In genomic region chr10:60361615-60362309, GRCm38 (mm10) we compare ENCODE assay signal across 16 mouse cellular contexts. TPM values are rescaled to one million over a fixed set of nuclear protein-coding genes. Genes with fewer than 3 reads are reported as not detected.
DNase-seq lines count a peak whose midpoint lies in the region; ATAC-seq lines count a peak whose summit lies in the region.
"Had no signal": no experiment of that assay in that cellular context is flagged by ENCODE, and none has a peak within 500 bp of the region (broad histone marks: within the 10 kb centered on the region; RNA-seq: fewer than 3 reads in every experiment).

No protein-coding gene starts in this region.

- ATAC-seq in hindbrain, embryonic 16.5 days = 0 out of 2 replicates have a peak, but pooled peaks have one; percentile 38
- ATAC-seq in hindbrain, embryonic 14.5 days (ENCODE audit: low FRiP score) = no peak
- ATAC-seq in neural tube, embryonic 13.5 days (ENCODE audit: low read depth) = no peak
- no peak for ATAC-seq in limb, embryonic 12.5 days (ENCODE audit: insufficient number of reproducible peaks, insufficient read depth, low FRiP score, low TSS enrichment, low read depth)
- no peak for ATAC-seq in stomach, embryonic 16.5 days (ENCODE audit: insufficient read depth, low FRiP score)
- ATAC-seq: forebrain, embryonic 13.5 days had no signal

- H3K9me3 ChIP-seq in hindbrain, embryonic 16.5 days (ENCODE audit: control insufficient read depth, low read length) = no peaks in the 10 kb centered on the region
- H3K9me3 ChIP-seq in hindbrain, embryonic 14.5 days (ENCODE audit: control insufficient read depth, low read length) = no peaks in the 10 kb centered on the region
- H3K9me3 ChIP-seq in neural tube, embryonic 13.5 days = no peaks in the 10 kb centered on the region
- no peaks in the 10 kb centered on the region for H3K9me3 ChIP-seq in limb, embryonic 12.5 days
- H3K9me3 ChIP-seq in stomach, embryonic 16.5 days (replicated peaks; ENCODE audit: control insufficient read depth, low read length) = no peaks in the 10 kb centered on the region
- H3K9me3 ChIP-seq: forebrain, embryonic 13.5 days had no signal

- 49% methylated on average over 12 of the region's 12 CpGs for WGBS in hindbrain, embryonic 16.5 days
- WGBS in hindbrain, embryonic 14.5 days = 59% methylated on average over 12 of the region's 12 CpGs
- 36% methylated on average over 12 of the region's 12 CpGs for WGBS in neural tube, embryonic 13.5 days
- 29% methylated on average over 12 of the region's 12 CpGs for WGBS in limb, embryonic 12.5 days
- 46% methylated on average over 12 of the region's 12 CpGs for WGBS in stomach, embryonic 16.5 days

- no peaks in the 10 kb centered on the region for H3K27me3 ChIP-seq in hindbrain, embryonic 16.5 days (replicated peaks; ENCODE audit: control insufficient read depth, insufficient read depth, low read length)
- no peaks in the 10 kb centered on the region for H3K27me3 ChIP-seq in hindbrain, embryonic 14.5 days (ENCODE audit: control insufficient read depth, insufficient read depth, low read length)
- no peaks in the 10 kb centered on the region for H3K27me3 ChIP-seq in neural tube, embryonic 13.5 days
- H3K27me3 ChIP-seq in limb, embryonic 12.5 days = no peaks in the 10 kb centered on the region
- no peaks in the 10 kb centered on the region for H3K27me3 ChIP-seq in stomach, embryonic 16.5 days (ENCODE audit: control insufficient read depth, insufficient read depth, low read length)
- H3K27me3 ChIP-seq: forebrain, embryonic 13.5 days had no signal

- 0 out of 2 replicates have a peak overlapping the region, but pooled peaks have one; percentile 23 for H3K27ac ChIP-seq in hindbrain, embryonic 16.5 days (ENCODE audit: low read depth, low read length)
- no peak overlapping the region; the same call in 1 of the 2 replicates for H3K27ac ChIP-seq in hindbrain, embryonic 14.5 days
- peak overlapping the region; percentile 54; the same call in 1 of the 2 replicates for H3K27ac ChIP-seq in neural tube, embryonic 13.5 days (replicated peaks)
- peak overlapping the region; percentile 72; the same call in 1 of the 2 replicates for H3K27ac ChIP-seq in limb, embryonic 12.5 days
- H3K27ac ChIP-seq in stomach, embryonic 16.5 days (ENCODE audit: low read length) = peak overlapping the region; percentile 40
- H3K27ac ChIP-seq: forebrain, embryonic 13.5 days; left cerebral cortex, adult 2 months had no signal

- no peak overlapping the region for H3K4me2 ChIP-seq in hindbrain, embryonic 16.5 days (ENCODE audit: low read length)
- H3K4me2 ChIP-seq in hindbrain, embryonic 14.5 days (replicated peaks) = no peak overlapping the region
- H3K4me2 ChIP-seq in neural tube, embryonic 13.5 days = no peak overlapping the region
- H3K4me2 ChIP-seq in limb, embryonic 12.5 days = no peak overlapping the region
- H3K4me2 ChIP-seq in stomach, embryonic 16.5 days (ENCODE audit: low read depth, low read length) = no peak overlapping the region
- H3K4me2 ChIP-seq: forebrain, embryonic 13.5 days had no signal

- no peak for DNase-seq in hindbrain, embryonic 14.5 days (ENCODE audit: low spot score)
- DNase-seq in neural tube, embryonic 10.5 days (ENCODE audit: extremely low spot score, low spot score) = no peak
- no peak for DNase-seq in adipocyte (ENCODE audit: low spot score)
- DNase-seq: adrenal gland, postnatal 14 days; gastrocnemius, postnatal 14 days; heart, postnatal 10 days; kidney, postnatal 25 days; right cerebral cortex, postnatal 14 days had no signal

- H3K4me3 ChIP-seq in hindbrain, embryonic 16.5 days (ENCODE audit: low read length) = no peak overlapping the region
- H3K4me3 ChIP-seq in hindbrain, embryonic 14.5 days (replicated peaks; ENCODE audit: low read length) = no peak overlapping the region
- H3K4me3 ChIP-seq in neural tube, embryonic 13.5 days = no peak overlapping the region
- H3K4me3 ChIP-seq in limb, embryonic 12.5 days (replicated peaks) = no peak overlapping the region
- H3K4me3 ChIP-seq in stomach, embryonic 16.5 days (replicated peaks; ENCODE audit: low read length) = no peak overlapping the region
- H3K4me3 ChIP-seq: forebrain, embryonic 13.5 days; left cerebral cortex, adult 2 months had no signal

- H3K4me1 ChIP-seq in hindbrain, embryonic 16.5 days (ENCODE audit: control insufficient read depth, insufficient read depth, low read depth, low read length) = peaks cover 10% of the 10 kb centered on the region; the same call in 1 of the 2 replicates
- H3K4me1 ChIP-seq in hindbrain, embryonic 14.5 days (replicated peaks; ENCODE audit: control insufficient read depth, insufficient read depth, low read length) = no peaks in the 10 kb centered on the region
- peaks cover 44% of the 10 kb centered on the region for H3K4me1 ChIP-seq in neural tube, embryonic 13.5 days (replicated peaks)
- H3K4me1 ChIP-seq in limb, embryonic 12.5 days (replicated peaks) = peaks cover 45% of the 10 kb centered on the region
- H3K4me1 ChIP-seq in stomach, embryonic 16.5 days (ENCODE audit: control insufficient read depth, insufficient read depth, low read length) = peaks cover 15% of the 10 kb centered on the region

- no peaks in the 10 kb centered on the region for H3K36me3 ChIP-seq in hindbrain, embryonic 16.5 days (ENCODE audit: control insufficient read depth, insufficient read depth, low read length)
- H3K36me3 ChIP-seq in hindbrain, embryonic 14.5 days (replicated peaks; ENCODE audit: control insufficient read depth, insufficient read depth) = no peaks in the 10 kb centered on the region
- no peaks in the 10 kb centered on the region for H3K36me3 ChIP-seq in neural tube, embryonic 13.5 days
- H3K36me3 ChIP-seq in limb, embryonic 12.5 days = no peaks in the 10 kb centered on the region
- H3K36me3 ChIP-seq in stomach, embryonic 16.5 days (ENCODE audit: control insufficient read depth, insufficient read depth, low read length) = no peaks in the 10 kb centered on the region

- H3K9ac ChIP-seq in hindbrain, embryonic 16.5 days (ENCODE audit: low read depth, low read length) = no peak overlapping the region
- H3K9ac ChIP-seq in hindbrain, embryonic 14.5 days = no peak overlapping the region
- no peak overlapping the region for H3K9ac ChIP-seq in neural tube, embryonic 13.5 days
- H3K9ac ChIP-seq in limb, embryonic 12.5 days (replicated peaks) = no peak overlapping the region; the same call in 1 of the 2 replicates
- 0 out of 2 replicates have a peak overlapping the region, but pooled peaks have one; percentile 12 for H3K9ac ChIP-seq in stomach, embryonic 16.5 days (ENCODE audit: low read length)
- H3K9ac ChIP-seq: forebrain, embryonic 13.5 days had no signal

RNA-seq across cellular contexts. Expression of gene Vsir, which starts 15.1 kb away (rescaled TPM):
- 2.4 TPM in 2 replicates for polyA plus RNA-seq in hindbrain, embryonic 16.5 days (2015; fragmentation: Nextera tagmentation; extraction: Ambion mirVana)
- polyA plus RNA-seq in hindbrain, embryonic 14.5 days (2014; fragmentation: Nextera tagmentation; extraction: Ambion mirVana) = 2.5 and 2.7 TPM in 2 replicates
- polyA plus RNA-seq in neural tube, embryonic 13.5 days (2015; fragmentation: Nextera tagmentation; extraction: Ambion mirVana) = 2.8 and 3.0 TPM in 2 replicates
- 1.7 and 1.8 TPM in 2 replicates for polyA plus RNA-seq in limb, embryonic 12.5 days (2016; fragmentation: Nextera tagmentation; extraction: Ambion mirVana)
- polyA plus RNA-seq in stomach, embryonic 16.5 days (2015; fragmentation: Nextera tagmentation; extraction: Ambion mirVana) = 6.6 and 8.5 TPM in 2 replicates

RNA-seq across cellular contexts. Expression of gene Gm17455, which starts 37.8 kb away (rescaled TPM):
- 13.3 and 14.0 TPM in 2 replicates for polyA plus RNA-seq in hindbrain, embryonic 16.5 days (2015; fragmentation: Nextera tagmentation; extraction: Ambion mirVana)
- 9.7 and 18.2 TPM in 2 replicates for polyA plus RNA-seq in hindbrain, embryonic 14.5 days (2014; fragmentation: Nextera tagmentation; extraction: Ambion mirVana)
- 4.9 and 12.3 TPM in 2 replicates for polyA plus RNA-seq in neural tube, embryonic 13.5 days (2015; fragmentation: Nextera tagmentation; extraction: Ambion mirVana)
- 1.6 and 1.8 TPM in 2 replicates for polyA plus RNA-seq in limb, embryonic 12.5 days (2016; fragmentation: Nextera tagmentation; extraction: Ambion mirVana)
- polyA plus RNA-seq in stomach, embryonic 16.5 days (2015; fragmentation: Nextera tagmentation; extraction: Ambion mirVana) = 0.76 TPM in 1 of 2 replicates, not detected in the other
- polyA plus RNA-seq: liver, embryonic 16.5 days; testis, adult 2 months had no signal
